Mouse (Mus musculus): ENCODE data around the gene Zfp169. TPM values are rescaled to one million over a fixed set of nuclear protein-coding genes. Genes with fewer than 3 reads are reported as not detected.

Gene Zfp169
- total and polyA plus RNA-seq, 3 experiments: 3.6 to 6.5 TPM; not detected in 1

- no peak for DNase-seq (ENCODE audit: low read depth, low spot score)
- H3K27me3 ChIP-seq (ENCODE audit: control insufficient read depth in 1 of 2, insufficient read depth in 2 of 2, low read length in 2 of 2): no peaks in the 10 kb centered on the region
- peaks cover 10 to 29% of the 10 kb centered on the region in 2 experiments for H3K4me1 ChIP-seq (ENCODE audit: control insufficient read depth in 1 of 2, insufficient read depth in 2 of 2, low read length in 2 of 2)
- TF ChIP-seq HCFC1 (IDR thresholded peaks at IDR 0.05; ENCODE audit: low read depth, low read length) (no peak), CHD1 (IDR thresholded peaks at IDR 0.05; ENCODE audit: low read depth, low read length) (no peak), ZC3H11A (IDR thresholded peaks at IDR 0.05; ENCODE audit: low read depth, low read length) (no peak), SMC3 (IDR thresholded peaks at IDR 0.05; ENCODE audit: low read depth, low read length) (no peak), USF1 (IDR thresholded peaks at IDR 0.05; ENCODE audit: low read depth, low read length) (no peak), JUND (IDR thresholded peaks at IDR 0.05; ENCODE audit: low read depth, low read length) (no peak), UBTF (IDR thresholded peaks at IDR 0.05; ENCODE audit: borderline replicate concordance, insufficient read depth, low read depth, low read length) (no peak), ZNF384 (IDR thresholded peaks at IDR 0.05; ENCODE audit: low read depth, low read length) (no peak), KAT2A (conservative IDR thresholded peaks at IDR 0.05; ENCODE audit: low read depth, low read length) (no peak), BHLHE40 (IDR thresholded peaks at IDR 0.05; ENCODE audit: borderline replicate concordance, low read depth, low read length) (no peak), GABPA (IDR thresholded peaks at IDR 0.05; ENCODE audit: low read depth, low read length) (no peak), MAX (IDR thresholded peaks at IDR 0.05; ENCODE audit: low read length) (no peak), POLR2AphosphoS5 (IDR thresholded peaks at IDR 0.05; ENCODE audit: borderline replicate concordance, low read depth, low read length) (no peak)
- H3K27ac ChIP-seq (ENCODE audit: control insufficient read depth, low read depth, low read length): peak overlapping the region; percentile 46; the same call in 1 of the 2 replicates
- no peak overlapping the region for H3K9ac ChIP-seq (ENCODE audit: control insufficient read depth, low read depth, low read length, poor library complexity, severe bottlenecking)
- H3K36me3 ChIP-seq (ENCODE audit: control insufficient read depth in 1 of 2, insufficient read depth in 2 of 2, low read length in 2 of 2): peaks cover 0 to 21% of the 10 kb centered on the region in 2 experiments; a peak in 2 of 4 replicates
- H3K79me2 ChIP-seq (ENCODE audit: control insufficient read depth, insufficient read depth, low read length, poor library complexity): peaks cover 5% of the 10 kb centered on the region; the same call in 1 of the 2 replicates
- H3K4me3 ChIP-seq (ENCODE audit: control insufficient read depth in 1 of 2, insufficient read depth in 1 of 2, low read depth in 2 of 2, low read length in 2 of 2): no peak overlapping the region
- H3K9me3 ChIP-seq (replicated peaks; ENCODE audit: insufficient read depth, low read length): no peaks in the 10 kb centered on the region
Observed at GRCm38 (mm10) chr13:48553511-48553910, 40.3 kb upstream of the Zfp169 start.

- Histone ChIP-seq H3K27ac (ENCODE audit: control insufficient read depth, low read depth, low read length) (peak overlapping the region; percentile 96), H3K9ac (ENCODE audit: control insufficient read depth, low read depth, low read length, poor library complexity, severe bottlenecking) (peak overlapping the region; percentile 92), H3K4me3 (ENCODE audit: control insufficient read depth in 1 of 2, insufficient read depth in 1 of 2, low read depth in 2 of 2, low read length in 2 of 2) (peak overlapping the region; percentile 76), H3K4me1 (ENCODE audit: control insufficient read depth in 1 of 2, insufficient read depth in 2 of 2, low read length in 2 of 2) (peaks cover 10 to 39% of the 10 kb centered on the region in 2 experiments), H3K27me3 (ENCODE audit: control insufficient read depth in 1 of 2, insufficient read depth in 2 of 2, low read length in 2 of 2) (no peaks in the 10 kb centered on the region), H3K9me3 (replicated peaks; ENCODE audit: insufficient read depth, low read length) (no peaks in the 10 kb centered on the region), H3K36me3 (ENCODE audit: control insufficient read depth in 1 of 2, insufficient read depth in 2 of 2, low read length in 2 of 2) (peaks cover 0 to 28% of the 10 kb centered on the region in 2 experiments; a peak in 2 of 4 replicates), H3K79me2 (ENCODE audit: control insufficient read depth, insufficient read depth, low read length, poor library complexity) (peaks cover 5% of the 10 kb centered on the region; the same call in 1 of the 2 replicates)
- peak; percentile 88 for DNase-seq (ENCODE audit: low read depth, low spot score)
- TF ChIP-seq USF1 (IDR thresholded peaks at IDR 0.05; ENCODE audit: low read depth, low read length): peak; percentile 35; the same call in 1 of the 2 replicates
- TF ChIP-seq MAFK (IDR thresholded peaks at IDR 0.05; ENCODE audit: borderline replicate concordance, low read depth, low read length): no peak
- peak; percentile 97 for TF ChIP-seq MYC (IDR thresholded peaks at IDR 0.05; ENCODE audit: low read depth, low read length)
- TF ChIP-seq EP300 (IDR thresholded peaks at IDR 0.05; ENCODE audit: low read depth in 1 of 2, low read length in 2 of 2): peak; percentile 21 to 36
- no peak for TF ChIP-seq USF2 (IDR thresholded peaks at IDR 0.05; ENCODE audit: borderline replicate concordance in 1 of 2, insufficient read depth in 1 of 2, low read depth in 1 of 2, low read length in 2 of 2)
- peak; percentile 79 for TF ChIP-seq SIN3A (IDR thresholded peaks at IDR 0.05; ENCODE audit: low read length)
- peak; percentile 52 for TF ChIP-seq NELFE (IDR thresholded peaks at IDR 0.05; ENCODE audit: low read depth, low read length)
- TF ChIP-seq POLR2A (IDR thresholded peaks at IDR 0.05; ENCODE audit: control insufficient read depth in 1 of 2, insufficient read depth in 1 of 2, low read depth in 1 of 2, low read length in 2 of 2, poor library complexity in 1 of 2): peak in 1 of 2 experiments; percentile 59; a peak in 2 of 4 replicates
- TF ChIP-seq CHD1 (IDR thresholded peaks at IDR 0.05; ENCODE audit: low read depth, low read length): no peak
- 0 out of 2 replicates have a peak, but pooled peaks have one; percentile 44 for TF ChIP-seq HCFC1 (IDR thresholded peaks at IDR 0.05; ENCODE audit: low read depth, low read length)
- TF ChIP-seq E2F4 (IDR thresholded peaks at IDR 0.05; ENCODE audit: borderline replicate concordance, low read depth, low read length): no peak
- peak; percentile 93 for TF ChIP-seq MAX (IDR thresholded peaks at IDR 0.05; ENCODE audit: low read length)
- TF ChIP-seq ELF1 (IDR thresholded peaks at IDR 0.05; ENCODE audit: low read depth, low read length): no peak
- no peak for TF ChIP-seq GATA1 (IDR thresholded peaks at IDR 0.05; ENCODE audit: low read depth, low read length)
- 0 out of 2 replicates have a peak, but pooled peaks have one; percentile 15 for TF ChIP-seq NRF1 (IDR thresholded peaks at IDR 0.05; ENCODE audit: insufficient read depth, low read depth, low read length, poor library complexity, severe bottlenecking)
- TF ChIP-seq TCF12 (IDR thresholded peaks at IDR 0.05; ENCODE audit: low read depth, low read length): peak; percentile 42; the same call in 1 of the 2 replicates
- TF ChIP-seq BHLHE40 (IDR thresholded peaks at IDR 0.05; ENCODE audit: borderline replicate concordance, low read depth, low read length): peak; percentile 79; the same call in 1 of the 2 replicates
- TF ChIP-seq ETS1 (IDR thresholded peaks at IDR 0.05; ENCODE audit: low read depth, low read length): no peak; the same call in none of the 2 replicates
- TF ChIP-seq POLR2AphosphoS5 (IDR thresholded peaks at IDR 0.05; ENCODE audit: borderline replicate concordance, low read depth, low read length): no peak
- TF ChIP-seq ZNF384 (IDR thresholded peaks at IDR 0.05; ENCODE audit: low read depth, low read length): no peak
Observed at GRCm38 (mm10) chr13:48552181-48553090, 39.2 kb upstream of the Zfp169 start.
